Mouse (Mus musculus): ENCODE data around the gene Dis3.

DNA sequence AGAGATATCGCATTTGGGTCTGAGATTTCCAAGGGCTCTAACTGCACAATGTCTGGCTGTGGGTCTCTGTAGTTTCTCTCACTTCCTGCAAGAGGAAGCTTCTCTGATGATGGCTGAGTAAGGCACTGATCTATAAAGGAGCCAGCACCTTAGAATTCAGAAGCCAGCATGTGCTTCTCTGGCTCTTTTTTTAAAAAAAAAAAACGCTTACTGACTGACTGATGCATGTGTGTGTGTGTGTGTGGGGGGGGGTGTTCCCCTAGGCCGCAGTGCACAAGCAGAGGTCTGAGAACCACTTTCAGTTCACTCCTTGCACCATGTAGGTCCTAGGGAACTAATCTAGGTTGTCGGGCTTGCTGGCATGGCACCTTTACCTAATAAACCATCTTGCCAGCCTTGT is 58.2 kb downstream of the Dis3 start:
- no peak for TF ChIP-seq POLR2A (IDR thresholded peaks at IDR 0.05; ENCODE audit: low read depth, low read length)
- TF ChIP-seq CTCF (conservative IDR thresholded peaks at IDR 0.05 in 1 of 2, IDR thresholded peaks at IDR 0.05 in 1 of 2; ENCODE audit: low read depth in 2 of 2, low read length in 2 of 2): no peak
- no peak for TF ChIP-seq ELF1 (IDR thresholded peaks at IDR 0.05; ENCODE audit: low read depth, low read length)
- TF ChIP-seq CHD1 (IDR thresholded peaks at IDR 0.05; ENCODE audit: low read depth, low read length): no peak
- TF ChIP-seq EP300 (IDR thresholded peaks at IDR 0.05; ENCODE audit: low read length): no peak
- TF ChIP-seq MAZ (IDR thresholded peaks at IDR 0.05; ENCODE audit: low read depth, low read length): no peak
- no peak for TF ChIP-seq USF2 (conservative IDR thresholded peaks at IDR 0.05; ENCODE audit: low read depth, low read length)
- TF ChIP-seq SIN3A (IDR thresholded peaks at IDR 0.05; ENCODE audit: low read length): no peak
- no peak for TF ChIP-seq MAX (IDR thresholded peaks at IDR 0.05; ENCODE audit: low read length)
- TF ChIP-seq MXI1 (IDR thresholded peaks at IDR 0.05; ENCODE audit: low read depth, low read length): no peak
- no peak for TF ChIP-seq USF1 (IDR thresholded peaks at IDR 0.05; ENCODE audit: low read depth, low read length)
- TF ChIP-seq NRF1 (IDR thresholded peaks at IDR 0.05; ENCODE audit: low read depth, low read length): no peak
